Mouse (Mus musculus) liver, embryonic 13.5 days (tissue): Measurements from ENCODE around the gene Gm16181. TPM values are rescaled to one million over a fixed set of nuclear protein-coding genes. Genes with fewer than 3 reads are reported as not detected.

ENCODE experiments used
- ATAC-seq: fragments of 200-750 bp; cut with Nextera tagmentation; 2 replicates; pipeline ENCODE4 v1.8.0; 2017; ENCODE audit warnings: low read depth, mild to moderate bottlenecking, moderate number of reproducible peaks, moderate library complexity
- DNase-seq: peaks from one replicate; pipeline ENCODE4 v3.0.0; 2022
- H3K27ac ChIP-seq: fragments of 300-500 bp; sonication (generic); 2 replicates; pipeline ENCODE4 v1.5.1; 2015; ENCODE audit warnings: moderate library complexity, mild to moderate bottlenecking, inconsistent platforms
- H3K27me3 ChIP-seq: fragments of 300-500 bp; sonication (generic); 2 replicates; pipeline ENCODE4 v1.6.1; 2015; ENCODE audit warnings: mild to moderate bottlenecking, inconsistent platforms
- H3K36me3 ChIP-seq: fragments of 300-500 bp; sonication (generic); 2 replicates; pipeline ENCODE4 v1.6.1; 2015; ENCODE audit warnings: mild to moderate bottlenecking, inconsistent platforms
- H3K4me1 ChIP-seq: fragments of 300-500 bp; sonication (generic); replicated peaks from 2 replicates; pipeline ENCODE4 v1.6.1; 2015; ENCODE audit warnings: inconsistent platforms
- H3K4me2 ChIP-seq: fragments of 300-500 bp; sonication (generic); 2 replicates; pipeline ENCODE4 v1.6.1; 2015; ENCODE audit warnings: inconsistent platforms, mild to moderate bottlenecking, moderate library complexity
- H3K4me3 ChIP-seq: fragments of 300-500 bp; sonication (generic); replicated peaks from 2 replicates; pipeline ENCODE4 v1.5.1; 2015; ENCODE audit warnings: mild to moderate bottlenecking, inconsistent platforms
- H3K9ac ChIP-seq: fragments of 300-500 bp; sonication (generic); 2 replicates; pipeline ENCODE4 v1.6.1; 2015; ENCODE audit warnings: mild to moderate bottlenecking, inconsistent platforms
- H3K9me3 ChIP-seq: fragments of 300-500 bp; sonication (generic); replicated peaks from 2 replicates; pipeline ENCODE4 v1.6.1; 2016; ENCODE audit warnings: inconsistent platforms
- WGBS: fragments of 180-500 bp; shearing (Covaris S2); methylation state at CpG from one replicate; pipeline ENCODE4 v1.1.7; 2015; ENCODE audit not compliant: insufficient replicate concordance; 5-methylcytosine and 5-hydroxymethylcytosine counted together
- polyA plus RNA-seq: library from polyadenylated mRNA; unstranded; fragments of >200 nt; fragmentation: Nextera tagmentation; extraction: Ambion mirVana; gene quantifications from 2 replicates; pipeline ENCODE4 v1.2.1, GENCODE M21; 2015

Gm16181 gene
- polyA plus RNA-seq, 1 experiment from 2014 or later = 0.36 TPM

- no peak overlapping the region for H3K9ac ChIP-seq
- H3K4me3 ChIP-seq = no peak overlapping the region
- H3K27me3 ChIP-seq = no peaks in the 10 kb centered on the region
- H3K4me1 ChIP-seq = peaks cover 14% of the 10 kb centered on the region
- 82% methylated on average over 5 of the region's 5 CpGs for WGBS
- ATAC-seq = no peak
- no peaks in the 10 kb centered on the region for H3K9me3 ChIP-seq
- no peak for DNase-seq
- H3K36me3 ChIP-seq = no peaks in the 10 kb centered on the region
- no peak overlapping the region for H3K27ac ChIP-seq
- no peak overlapping the region for H3K4me2 ChIP-seq
These were observed 7.6 kb upstream of the Gm16181 start for GRCm38 (mm10) chr17:35213071-35213470.

GRCm38 (mm10) chr17:35218516-35219193 lies 2.0 kb upstream of the Gm16181 start:
- WGBS = 9% methylated on average over 18 of the region's 18 CpGs

GRCm38 (mm10) chr17:35219601-35220041 lies 1.0 kb upstream of the Gm16181 start:
- no peaks in the 10 kb centered on the region for H3K9me3 ChIP-seq
- H3K4me1 ChIP-seq = peaks cover 47% of the 10 kb centered on the region
- WGBS = 13% methylated on average over 6 of the region's 6 CpGs
- H3K27ac ChIP-seq = peak overlapping the region; percentile 67; the same call in 1 of the 2 replicates
- peak; percentile 28; the same call in 1 of the 2 replicates for ATAC-seq
- H3K27me3 ChIP-seq = no peaks in the 10 kb centered on the region
- no peak overlapping the region for H3K4me3 ChIP-seq
- peaks cover 19% of the 10 kb centered on the region for H3K36me3 ChIP-seq
- no peak for DNase-seq
- no peak overlapping the region for H3K9ac ChIP-seq
- no peak overlapping the region for H3K4me2 ChIP-seq

More at GRCm38 (mm10) chr17:35218516-35219193, 2.0 kb upstream of the Gm16181 start:
- Histone ChIP-seq H3K27me3 (no peaks in the 10 kb centered on the region), H3K4me2 (peak overlapping the region; percentile 9; the same call in 1 of the 2 replicates), H3K9ac (no peak overlapping the region), H3K4me1 (peaks cover 47% of the 10 kb centered on the region), H3K36me3 (peaks cover 19% of the 10 kb centered on the region), H3K9me3 (no peaks in the 10 kb centered on the region), H3K27ac (peak overlapping the region; percentile 67; the same call in 1 of the 2 replicates), H3K4me3 (no peak overlapping the region)
- DNase-seq (no peak), ATAC-seq (peak; percentile 49; the same call in 1 of the 2 replicates)

- no peak overlapping the region for H3K4me2 ChIP-seq
- no peak overlapping the region for H3K9ac ChIP-seq
- DNase-seq (no peak), ATAC-seq (no peak)
- no peaks in the 10 kb centered on the region for H3K9me3 ChIP-seq
- H3K36me3 ChIP-seq = peaks cover 40% of the 10 kb centered on the region
- WGBS = 53% methylated on average over 6 of the region's 6 CpGs
- H3K27ac ChIP-seq = peak overlapping the region; percentile 48
- peaks cover 50% of the 10 kb centered on the region for H3K4me1 ChIP-seq
- H3K27me3 ChIP-seq = no peaks in the 10 kb centered on the region
- no peak overlapping the region for H3K4me3 ChIP-seq
These were observed 1.7 kb downstream of the Gm16181 start for GRCm38 (mm10) chr17:35222299-35222698.

DNA sequence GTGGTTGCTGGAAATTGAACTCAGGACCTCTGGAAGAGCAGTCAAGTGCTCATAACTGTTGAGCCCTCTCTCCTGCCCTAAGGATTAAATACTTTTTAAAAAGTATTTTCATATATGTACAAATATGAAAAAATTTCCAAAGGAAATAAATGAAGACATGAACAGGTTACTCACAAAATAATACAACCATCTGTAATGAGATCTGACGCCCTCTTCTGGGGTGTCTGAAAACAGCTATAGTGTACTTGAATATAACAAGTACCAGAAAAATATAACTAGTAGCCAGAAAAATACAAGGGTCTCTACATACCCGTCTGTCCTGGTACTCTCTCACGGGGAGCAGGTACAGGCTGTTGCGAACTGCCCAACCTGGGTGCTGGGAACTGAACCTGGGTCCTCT lies 4.0 kb downstream of the Gm16181 start:
- no peak overlapping the region for H3K4me2 ChIP-seq
- peaks cover 63% of the 10 kb centered on the region for H3K36me3 ChIP-seq
- no peaks in the 10 kb centered on the region for H3K9me3 ChIP-seq
- H3K4me3 ChIP-seq = no peak overlapping the region
- ATAC-seq (no peak), DNase-seq (no peak)
- H3K9ac ChIP-seq = no peak overlapping the region
- H3K27me3 ChIP-seq = no peaks in the 10 kb centered on the region
- WGBS = 80% methylated on average over 4 of the region's 4 CpGs
- H3K27ac ChIP-seq = no peak overlapping the region
- peaks cover 31% of the 10 kb centered on the region for H3K4me1 ChIP-seq

DNA sequence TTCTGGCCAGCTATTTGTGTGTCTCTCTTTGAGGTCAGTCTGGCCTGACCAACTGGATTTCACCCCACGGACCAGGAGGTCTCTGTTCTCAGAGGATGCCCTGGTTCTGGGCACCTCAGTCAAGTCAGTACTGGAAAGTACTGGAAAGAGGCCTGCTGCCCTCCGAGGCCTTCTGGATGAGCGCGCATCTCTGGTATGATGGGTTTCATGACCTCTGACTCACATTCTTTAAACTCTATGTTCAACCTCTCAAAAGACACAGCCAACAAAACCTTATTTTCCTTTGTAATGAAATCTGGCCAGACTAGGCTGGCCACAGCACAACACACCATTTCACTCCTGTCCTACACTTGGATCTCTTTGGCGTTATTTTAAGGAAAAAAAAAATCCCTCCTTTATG lies 4.8 kb downstream of the Gm16181 start:
- Histone ChIP-seq H3K27ac (no peak overlapping the region), H3K9me3 (no peaks in the 10 kb centered on the region), H3K4me1 (peaks cover 25% of the 10 kb centered on the region), H3K36me3 (peaks cover 62% of the 10 kb centered on the region), H3K27me3 (no peaks in the 10 kb centered on the region), H3K4me2 (no peak overlapping the region), H3K4me3 (no peak overlapping the region), H3K9ac (no peak overlapping the region)
- WGBS = 77% methylated on average over 5 of the region's 5 CpGs
- no peak for DNase-seq
- no peak for ATAC-seq

GRCm38 (mm10) chr17:35226561-35227046 lies 6.0 kb downstream of the Gm16181 start:
- no peak overlapping the region for H3K4me2 ChIP-seq
- peaks cover 64% of the 10 kb centered on the region for H3K36me3 ChIP-seq
- peaks cover 26% of the 10 kb centered on the region for H3K4me1 ChIP-seq
- no peak for ATAC-seq
- no peaks in the 10 kb centered on the region for H3K9me3 ChIP-seq
- H3K4me3 ChIP-seq = no peak overlapping the region
- 65% methylated on average over 14 of the region's 14 CpGs for WGBS
- H3K27ac ChIP-seq = no peak overlapping the region
- no peaks in the 10 kb centered on the region for H3K27me3 ChIP-seq
- no peak overlapping the region for H3K9ac ChIP-seq
- no peak for DNase-seq

DNA sequence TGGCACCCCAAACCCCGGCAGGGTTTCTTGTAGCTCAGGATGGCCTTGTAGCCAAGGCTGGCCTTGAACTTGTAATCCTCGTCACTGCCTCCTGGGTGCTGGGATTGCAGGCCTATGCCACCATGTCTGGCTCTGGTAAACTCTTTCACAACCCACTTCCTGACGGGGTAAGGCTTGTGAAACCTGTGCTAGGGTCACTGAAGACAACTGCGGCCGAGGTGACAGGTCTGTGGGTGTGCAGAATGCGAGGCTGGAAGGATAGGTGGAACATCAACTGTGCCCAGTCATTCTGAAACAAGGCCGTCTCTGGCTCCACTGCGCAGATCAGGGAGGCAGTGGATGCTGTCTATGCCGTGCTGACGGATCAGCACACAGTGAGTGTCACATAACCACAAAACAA lies 10.4 kb downstream of the Gm16181 start:
- Histone ChIP-seq H3K9ac (no peak overlapping the region), H3K4me1 (peaks cover 52% of the 10 kb centered on the region), H3K27ac (no peak overlapping the region), H3K27me3 (no peaks in the 10 kb centered on the region), H3K9me3 (no peaks in the 10 kb centered on the region), H3K4me3 (no peak overlapping the region), H3K4me2 (no peak overlapping the region), H3K36me3 (peaks cover 53% of the 10 kb centered on the region)
- DNase-seq (no peak), ATAC-seq (no peak)
- 75% methylated on average over 10 of the region's 10 CpGs for WGBS

GRCm38 (mm10) chr17:35232043-35232442 lies 11.4 kb downstream of the Gm16181 start:
- Histone ChIP-seq H3K4me1 (peaks cover 54% of the 10 kb centered on the region), H3K9ac (peak overlapping the region; percentile 27; the same call in 1 of the 2 replicates), H3K4me3 (peak overlapping the region; percentile 16; the same call in 1 of the 2 replicates), H3K27me3 (no peaks in the 10 kb centered on the region), H3K4me2 (peak overlapping the region; percentile 96), H3K27ac (peak overlapping the region; percentile 94; the same call in 1 of the 2 replicates), H3K9me3 (no peaks in the 10 kb centered on the region), H3K36me3 (peaks cover 47% of the 10 kb centered on the region)
- DNase-seq (peak; percentile 66), ATAC-seq (no peak)
- 10% methylated on average over 12 of the region's 12 CpGs for WGBS

DNA sequence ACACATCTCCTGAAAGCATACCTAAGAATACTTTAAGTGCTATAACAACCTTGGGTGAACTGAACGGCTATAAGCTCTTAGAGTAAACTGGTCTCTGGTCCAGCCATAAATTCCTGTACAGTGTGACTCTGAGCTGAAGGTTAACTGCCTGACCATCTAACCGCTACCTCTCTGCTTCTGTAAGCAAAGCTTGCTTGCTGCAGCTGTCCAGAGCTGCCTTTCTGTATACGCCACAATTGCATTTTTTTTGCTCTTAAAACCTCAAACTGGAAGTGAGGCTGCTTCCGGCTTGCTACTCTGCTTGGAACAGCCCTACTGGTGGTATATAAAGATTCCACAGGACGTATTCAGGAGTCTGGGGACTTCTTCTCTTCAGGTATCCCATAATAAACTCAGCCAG lies 12.0 kb downstream of the Gm16181 start:
- no peak for ATAC-seq
- H3K4me1 ChIP-seq = peaks cover 54% of the 10 kb centered on the region
- 69% methylated on average over 5 of the region's 5 CpGs for WGBS

DNA sequence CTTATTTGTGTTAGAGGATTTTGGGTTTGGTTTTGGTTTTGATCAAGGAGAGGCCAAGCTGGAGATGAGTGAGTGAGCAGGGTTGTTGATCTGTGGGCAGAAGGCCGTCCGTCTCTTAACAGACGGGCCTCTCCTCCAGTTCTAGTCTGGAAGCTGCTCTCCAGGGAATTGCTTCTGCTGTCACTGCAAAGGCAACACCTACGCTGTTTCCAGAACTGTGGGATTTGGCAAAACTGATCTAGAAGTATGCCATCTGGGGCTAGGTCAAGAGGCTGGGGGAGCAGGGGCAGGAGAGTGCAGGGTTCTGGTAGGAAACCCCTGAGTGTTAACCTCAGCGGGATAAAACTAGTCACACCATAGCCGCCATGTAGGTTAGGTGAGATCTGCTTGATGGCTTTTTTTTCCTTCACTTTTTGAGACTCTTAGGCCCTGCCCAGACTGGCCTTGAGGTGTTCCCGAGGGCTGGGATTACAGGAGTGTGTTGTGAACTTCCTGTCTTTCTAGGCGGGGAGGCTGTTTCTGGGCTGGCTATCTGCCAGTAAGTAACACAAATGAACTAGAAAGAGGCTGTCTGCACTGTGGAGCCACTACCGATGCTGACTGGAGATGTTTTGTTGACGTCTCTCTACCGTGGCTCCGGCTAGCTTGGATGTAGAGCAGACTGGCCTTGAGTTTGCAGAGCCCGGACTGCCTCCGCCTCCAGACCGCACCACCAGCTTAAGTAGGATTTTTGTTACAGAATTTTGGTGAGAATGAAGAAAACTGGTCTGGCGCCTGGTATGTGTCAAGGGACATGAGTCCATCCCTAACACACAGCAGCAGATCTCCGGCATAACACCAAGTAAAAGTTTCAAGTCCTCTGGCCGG lies 12.7 kb downstream of the Gm16181 start, which contains the start of gene Atp6v1g2:
TSS of gene Atp6v1g2 (plus strand) at position 547 of the 867 bp plus-strand sequence.
- 72% methylated on average over 18 of the region's 18 CpGs for WGBS
- Histone ChIP-seq H3K9ac (peak within 1 kb of the TSS; percentile 91), H3K4me3 (peak within 1 kb of the TSS; percentile 78), H3K9me3 (no peaks in the 10 kb centered on the region), H3K36me3 (peaks cover 34% of the 10 kb centered on the region), H3K27me3 (no peaks in the 10 kb centered on the region), H3K27ac (peak within 1 kb of the TSS; percentile 94), H3K4me2 (peak within 1 kb of the TSS; percentile 96), H3K4me1 (peaks cover 54% of the 10 kb centered on the region)
- DNase-seq (no peak), ATAC-seq (no peak)

More for the DNA sequence above, 12.0 kb downstream of the Gm16181 start:
- Histone ChIP-seq H3K27me3 (no peaks in the 10 kb centered on the region), H3K36me3 (peaks cover 41% of the 10 kb centered on the region), H3K27ac (peak overlapping the region; percentile 94), H3K4me2 (peak overlapping the region; percentile 96), H3K4me3 (peak overlapping the region; percentile 16; the same call in 1 of the 2 replicates), H3K9ac (peak overlapping the region; percentile 27; the same call in 1 of the 2 replicates), H3K9me3 (no peaks in the 10 kb centered on the region)
- DNase-seq = no peak
